Mouse (Mus musculus): ENCODE data around the gene Mon2. TPM values are rescaled to one million over a fixed set of nuclear protein-coding genes. Genes with fewer than 3 reads are reported as not detected.

Gene Mon2
- total RNA-seq, 1 experiment, result 38.4 TPM

- Histone ChIP-seq H3K4me1 (ENCODE audit: control insufficient read depth in 2 of 2, insufficient read depth in 2 of 2, low read length in 2 of 2, poor library complexity in 1 of 2) (no peaks in the 10 kb centered on the region), H3K27ac (ENCODE audit: insufficient read depth, low read depth, low read length, poor library complexity, severe bottlenecking) (no peak overlapping the region), H3K4me3 (ENCODE audit: insufficient read depth in 1 of 2, low read depth in 1 of 2, low read length in 2 of 2, poor library complexity in 1 of 2, severe bottlenecking in 1 of 2) (no peak overlapping the region), H3K9ac (ENCODE audit: insufficient read depth, low read depth, low read length, poor library complexity, severe bottlenecking) (no peak overlapping the region), H3K9me3 (ENCODE audit: control insufficient read depth, insufficient read depth, low read depth, low read length) (no peaks in the 10 kb centered on the region), H3K36me3 (ENCODE audit: control insufficient read depth, insufficient read depth, low read length, poor library complexity, severe bottlenecking) (no peaks in the 10 kb centered on the region)
- DNase-seq (ENCODE audit: low read depth, low spot score), result no peak
- in situ Hi-C loops (cut with MboI; ENCODE audit: low sequenced_read_pairs in 2 of 2, unreplicated experiment in 2 of 2), result no loop called here
- no peak for TF ChIP-seq MAFK (IDR thresholded peaks at IDR 0.05; ENCODE audit: insufficient read depth, low read depth, low read length)
- no peak for TF ChIP-seq HCFC1 (IDR thresholded peaks at IDR 0.05; ENCODE audit: borderline replicate concordance, insufficient read depth, low read length)
- TF ChIP-seq CHD2 (IDR thresholded peaks at IDR 0.05; ENCODE audit: low read depth, low read length), result no peak
- TF ChIP-seq ZC3H11A (IDR thresholded peaks at IDR 0.05; ENCODE audit: borderline replicate concordance, low read depth, low read length), result no peak
- no peak for TF ChIP-seq ZNF384 (IDR thresholded peaks at IDR 0.05; ENCODE audit: low read depth, low read length)
These were observed 13.3 kb downstream of the Mon2 start for GRCm38 (mm10) chr10:123063021-123063420.

GRCm38 (mm10) chr10:123060831-123061230, 15.5 kb downstream of the Mon2 start:
- Histone ChIP-seq H3K9ac (ENCODE audit: insufficient read depth, low read depth, low read length, poor library complexity, severe bottlenecking) (no peak overlapping the region), H3K9me3 (ENCODE audit: control insufficient read depth, insufficient read depth, low read depth, low read length) (no peaks in the 10 kb centered on the region), H3K4me1 (ENCODE audit: control insufficient read depth in 2 of 2, insufficient read depth in 2 of 2, low read length in 2 of 2, poor library complexity in 1 of 2) (no peaks in the 10 kb centered on the region), H3K36me3 (ENCODE audit: control insufficient read depth, insufficient read depth, low read length, poor library complexity, severe bottlenecking) (no peaks in the 10 kb centered on the region), H3K27ac (ENCODE audit: insufficient read depth, low read depth, low read length, poor library complexity, severe bottlenecking) (no peak overlapping the region), H3K4me3 (ENCODE audit: insufficient read depth in 1 of 2, low read depth in 1 of 2, low read length in 2 of 2, poor library complexity in 1 of 2, severe bottlenecking in 1 of 2) (no peak overlapping the region)
- no peak for TF ChIP-seq ZC3H11A (IDR thresholded peaks at IDR 0.05; ENCODE audit: borderline replicate concordance, low read depth, low read length)
- TF ChIP-seq CHD2 (IDR thresholded peaks at IDR 0.05; ENCODE audit: low read depth, low read length), result no peak
- no peak for TF ChIP-seq HCFC1 (IDR thresholded peaks at IDR 0.05; ENCODE audit: borderline replicate concordance, insufficient read depth, low read length)
- TF ChIP-seq ZNF384 (IDR thresholded peaks at IDR 0.05; ENCODE audit: low read depth, low read length), result no peak
- no peak for TF ChIP-seq MAFK (IDR thresholded peaks at IDR 0.05; ENCODE audit: insufficient read depth, low read depth, low read length)
- in situ Hi-C loops (cut with MboI; ENCODE audit: low sequenced_read_pairs in 2 of 2, unreplicated experiment in 2 of 2), result no loop called here
- DNase-seq (ENCODE audit: low read depth, low spot score), result no peak

GRCm38 (mm10) chr10:123057082-123057481, 19.2 kb downstream of the Mon2 start:
- Histone ChIP-seq H3K9ac (ENCODE audit: insufficient read depth, low read depth, low read length, poor library complexity, severe bottlenecking) (no peak overlapping the region), H3K9me3 (ENCODE audit: control insufficient read depth, insufficient read depth, low read depth, low read length) (no peaks in the 10 kb centered on the region), H3K4me1 (ENCODE audit: control insufficient read depth in 2 of 2, insufficient read depth in 2 of 2, low read length in 2 of 2, poor library complexity in 1 of 2) (no peaks in the 10 kb centered on the region), H3K27ac (ENCODE audit: insufficient read depth, low read depth, low read length, poor library complexity, severe bottlenecking) (no peak overlapping the region), H3K36me3 (ENCODE audit: control insufficient read depth, insufficient read depth, low read length, poor library complexity, severe bottlenecking) (no peaks in the 10 kb centered on the region), H3K4me3 (ENCODE audit: insufficient read depth in 1 of 2, low read depth in 1 of 2, low read length in 2 of 2, poor library complexity in 1 of 2, severe bottlenecking in 1 of 2) (no peak overlapping the region)
- DNase-seq (ENCODE audit: low read depth, low spot score), result no peak
- in situ Hi-C loops (cut with MboI; ENCODE audit: low sequenced_read_pairs in 2 of 2, unreplicated experiment in 2 of 2), result no loop called here
- TF ChIP-seq HCFC1 (IDR thresholded peaks at IDR 0.05; ENCODE audit: borderline replicate concordance, insufficient read depth, low read length), result no peak
- TF ChIP-seq MAFK (IDR thresholded peaks at IDR 0.05; ENCODE audit: insufficient read depth, low read depth, low read length), result no peak
- no peak for TF ChIP-seq CHD2 (IDR thresholded peaks at IDR 0.05; ENCODE audit: low read depth, low read length)
- no peak for TF ChIP-seq ZC3H11A (IDR thresholded peaks at IDR 0.05; ENCODE audit: borderline replicate concordance, low read depth, low read length)
- TF ChIP-seq ZNF384 (IDR thresholded peaks at IDR 0.05; ENCODE audit: low read depth, low read length), result no peak

- no peak overlapping the region for H3K4me3 ChIP-seq (ENCODE audit: insufficient read depth in 1 of 2, low read depth in 1 of 2, low read length in 2 of 2, poor library complexity in 1 of 2, severe bottlenecking in 1 of 2)
- no peaks in the 10 kb centered on the region for H3K4me1 ChIP-seq (ENCODE audit: control insufficient read depth in 2 of 2, insufficient read depth in 2 of 2, low read length in 2 of 2, poor library complexity in 1 of 2)
- no peaks in the 10 kb centered on the region for H3K9me3 ChIP-seq (ENCODE audit: control insufficient read depth, insufficient read depth, low read depth, low read length)
- H3K9ac ChIP-seq (ENCODE audit: insufficient read depth, low read depth, low read length, poor library complexity, severe bottlenecking), result no peak overlapping the region
- DNase-seq (ENCODE audit: low read depth, low spot score), result no peak
- H3K27ac ChIP-seq (ENCODE audit: insufficient read depth, low read depth, low read length, poor library complexity, severe bottlenecking), result no peak overlapping the region
- TF ChIP-seq HCFC1 (IDR thresholded peaks at IDR 0.05; ENCODE audit: borderline replicate concordance, insufficient read depth, low read length) (no peak), ZC3H11A (IDR thresholded peaks at IDR 0.05; ENCODE audit: borderline replicate concordance, low read depth, low read length) (no peak), ZNF384 (IDR thresholded peaks at IDR 0.05; ENCODE audit: low read depth, low read length) (no peak), MAFK (IDR thresholded peaks at IDR 0.05; ENCODE audit: insufficient read depth, low read depth, low read length) (no peak), CHD2 (IDR thresholded peaks at IDR 0.05; ENCODE audit: low read depth, low read length) (no peak)
- H3K36me3 ChIP-seq (ENCODE audit: control insufficient read depth, insufficient read depth, low read length, poor library complexity, severe bottlenecking), result no peaks in the 10 kb centered on the region
- in situ Hi-C loops (cut with MboI; ENCODE audit: low sequenced_read_pairs in 2 of 2, unreplicated experiment in 2 of 2), result no loop called here
These were observed 19.8 kb downstream of the Mon2 start for GRCm38 (mm10) chr10:123056463-123056862.

Measured in ES-E14 (cell line).